Mouse (Mus musculus): Measurements from ENCODE around the gene Blvrb. TPM values are rescaled to one million over a fixed set of nuclear protein-coding genes. Genes with fewer than 3 reads are reported as not detected.
A peak's percentile ranks its signal among the peaks of the same experiment; 100 is the strongest.

Blvrb gene
- polyA plus RNA-seq, 1 experiment from 2014 or later: 58.8 TPM

- WGBS: 69% methylated on average over 11 of the region's 11 CpGs
- no peak overlapping the region for H3K9ac ChIP-seq
- H3K4me1 ChIP-seq: no peaks in the 10 kb centered on the region
- no peaks in the 10 kb centered on the region for H3K9me3 ChIP-seq
- no peak overlapping the region for H3K4me3 ChIP-seq
- H3K4me2 ChIP-seq: no peak overlapping the region
- no peak for ATAC-seq (ENCODE audit: borderline replicate concordance, extremely low read depth, low FRiP score, low TSS enrichment)
- H3K27ac ChIP-seq: no peak overlapping the region
- H3K27me3 ChIP-seq: no peaks in the 10 kb centered on the region
- H3K36me3 ChIP-seq: no peaks in the 10 kb centered on the region
Observed at GRCm38 (mm10) chr7:27428002-27428401, 19.8 kb upstream of the Blvrb start.

DNA sequence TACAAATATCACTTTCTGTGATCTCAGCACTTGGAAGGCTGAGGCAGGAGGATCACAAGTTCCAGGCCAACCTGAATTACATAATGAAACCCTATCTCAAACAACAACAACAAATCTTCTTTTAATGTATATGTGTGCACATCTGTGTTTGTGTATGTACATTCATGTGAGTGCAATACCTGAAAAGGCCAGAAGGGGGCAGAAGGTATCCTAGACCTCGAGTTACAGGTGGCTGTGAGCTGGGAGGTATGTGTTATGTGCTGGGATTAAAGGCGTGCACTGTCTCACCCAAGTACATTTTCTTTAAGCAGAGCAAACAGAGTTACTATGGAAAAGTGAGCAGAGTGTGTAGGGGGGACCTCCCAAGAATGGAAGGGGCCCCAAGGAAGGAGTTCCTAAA lies 18.6 kb upstream of the Blvrb start:
- H3K36me3 ChIP-seq: no peaks in the 10 kb centered on the region
- no peak for ATAC-seq (ENCODE audit: borderline replicate concordance, extremely low read depth, low FRiP score, low TSS enrichment)
- H3K9me3 ChIP-seq: no peaks in the 10 kb centered on the region
- 61% methylated on average over 2 of the region's 2 CpGs for WGBS
- no peak overlapping the region for H3K9ac ChIP-seq
- no peak overlapping the region for H3K27ac ChIP-seq
- H3K4me2 ChIP-seq: no peak overlapping the region
- no peak overlapping the region for H3K4me3 ChIP-seq
- H3K4me1 ChIP-seq: no peaks in the 10 kb centered on the region
- peaks cover 9% of the 10 kb centered on the region for H3K27me3 ChIP-seq

GRCm38 (mm10) chr7:27433349-27433748 lies 14.4 kb upstream of the Blvrb start:
- H3K4me2 ChIP-seq: no peak overlapping the region
- H3K27ac ChIP-seq: no peak overlapping the region
- ATAC-seq (ENCODE audit: borderline replicate concordance, extremely low read depth, low FRiP score, low TSS enrichment): no peak
- peaks cover 24% of the 10 kb centered on the region for H3K27me3 ChIP-seq
- WGBS: 20% methylated on average over 10 of the region's 10 CpGs
- no peak overlapping the region for H3K9ac ChIP-seq
- H3K4me1 ChIP-seq: no peaks in the 10 kb centered on the region
- H3K36me3 ChIP-seq: no peaks in the 10 kb centered on the region
- no peak overlapping the region for H3K4me3 ChIP-seq
- no peaks in the 10 kb centered on the region for H3K9me3 ChIP-seq

GRCm38 (mm10) chr7:27433794-27434193 lies 14.0 kb upstream of the Blvrb start:
- Histone ChIP-seq H3K36me3 (no peaks in the 10 kb centered on the region), H3K9me3 (no peaks in the 10 kb centered on the region), H3K4me1 (no peaks in the 10 kb centered on the region), H3K9ac (no peak overlapping the region), H3K27me3 (peaks cover 24% of the 10 kb centered on the region), H3K4me3 (no peak overlapping the region), H3K4me2 (no peak overlapping the region), H3K27ac (no peak overlapping the region)
- peak; percentile 23; the same call in 1 of the 2 replicates for ATAC-seq (ENCODE audit: borderline replicate concordance, extremely low read depth, low FRiP score, low TSS enrichment)
- 15% methylated on average over 10 of the region's 10 CpGs for WGBS

DNA sequence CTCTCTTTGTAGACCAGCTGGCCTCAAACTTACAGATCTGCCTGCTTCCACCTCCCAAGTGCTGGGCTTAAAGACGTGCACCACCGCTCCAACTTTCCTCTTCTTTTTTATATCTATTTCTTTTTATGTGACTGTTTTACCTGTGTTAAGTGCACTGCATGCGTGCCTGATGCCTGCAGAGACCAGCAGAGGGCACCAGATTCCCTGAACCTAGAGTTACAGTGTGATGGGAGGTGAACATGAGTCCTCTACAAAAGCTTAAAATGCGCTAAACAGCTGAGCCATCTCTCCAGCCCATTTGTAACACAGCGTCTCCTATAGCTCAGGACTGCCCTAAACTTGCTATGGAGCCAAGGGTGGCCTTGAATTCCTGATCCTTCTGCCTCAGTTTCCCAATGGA lies 10.2 kb upstream of the Blvrb start:
- Histone ChIP-seq H3K4me1 (no peaks in the 10 kb centered on the region), H3K9me3 (no peaks in the 10 kb centered on the region), H3K27me3 (peaks cover 24% of the 10 kb centered on the region), H3K27ac (no peak overlapping the region), H3K9ac (no peak overlapping the region), H3K36me3 (no peaks in the 10 kb centered on the region), H3K4me2 (no peak overlapping the region), H3K4me3 (no peak overlapping the region)
- 59% methylated on average over 5 of the region's 5 CpGs for WGBS
- ATAC-seq (ENCODE audit: borderline replicate concordance, extremely low read depth, low FRiP score, low TSS enrichment): no peak

GRCm38 (mm10) chr7:27440014-27440413 lies 7.8 kb upstream of the Blvrb start:
- no peak for ATAC-seq (ENCODE audit: borderline replicate concordance, extremely low read depth, low FRiP score, low TSS enrichment)
- WGBS: 72% methylated on average over 4 of the region's 4 CpGs
- Histone ChIP-seq H3K4me3 (no peak overlapping the region), H3K27me3 (peaks cover 18% of the 10 kb centered on the region; the same call in 1 of the 2 replicates), H3K4me1 (no peaks in the 10 kb centered on the region), H3K4me2 (no peak overlapping the region), H3K27ac (no peak overlapping the region), H3K9ac (no peak overlapping the region), H3K9me3 (no peaks in the 10 kb centered on the region), H3K36me3 (no peaks in the 10 kb centered on the region)

GRCm38 (mm10) chr7:27446051-27446450 lies 1.7 kb upstream of the Blvrb start:
- ATAC-seq (ENCODE audit: borderline replicate concordance, extremely low read depth, low FRiP score, low TSS enrichment): no peak
- Histone ChIP-seq H3K9ac (peak overlapping the region; percentile 48), H3K36me3 (no peaks in the 10 kb centered on the region), H3K4me3 (peak overlapping the region; percentile 50), H3K27ac (no peak overlapping the region), H3K27me3 (peaks cover 33% of the 10 kb centered on the region), H3K9me3 (no peaks in the 10 kb centered on the region), H3K4me2 (peak overlapping the region; percentile 99), H3K4me1 (peaks cover 22% of the 10 kb centered on the region)
- 7% methylated on average over 15 of the region's 18 CpGs for WGBS

DNA sequence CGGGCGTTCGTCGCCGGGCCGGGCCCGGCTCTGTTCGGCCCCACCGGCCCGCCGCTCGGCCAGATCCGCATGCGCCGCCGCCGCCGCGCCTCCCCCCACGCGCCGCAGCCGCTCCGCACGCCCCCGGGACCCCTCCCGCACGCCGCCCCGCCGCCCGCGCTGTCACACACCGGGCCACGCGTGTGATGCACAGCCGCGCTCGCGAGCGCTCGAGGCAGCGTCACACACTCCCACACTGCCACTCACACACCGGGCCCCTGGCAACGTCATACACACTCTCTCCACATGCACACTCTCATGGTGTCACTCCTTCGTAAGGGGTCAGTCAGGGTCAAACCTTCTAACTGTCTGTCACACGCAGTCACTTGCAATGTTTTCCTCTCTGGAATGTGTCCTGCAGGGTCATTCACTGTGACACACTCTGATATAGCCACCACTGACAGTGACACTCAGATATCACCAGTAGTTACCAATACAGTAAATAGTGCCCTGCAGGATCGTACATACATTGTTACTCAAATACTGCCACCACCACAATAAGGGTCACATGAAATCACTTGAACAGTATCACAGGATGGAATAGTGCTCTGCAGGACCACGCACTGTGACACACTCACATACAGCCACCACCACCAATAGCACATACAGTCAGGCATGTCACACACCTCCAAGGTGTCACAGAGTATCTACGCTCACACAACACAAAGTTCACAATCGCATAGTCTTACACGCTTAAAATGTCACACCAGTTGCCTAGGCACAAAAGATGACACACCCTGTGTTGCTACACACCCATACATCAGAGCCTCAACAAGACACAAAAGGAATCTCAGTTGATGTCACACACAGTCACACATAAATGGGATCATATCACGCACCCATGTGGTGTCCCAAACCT lies 1.0 kb upstream of the Blvrb start:
- peaks cover 33% of the 10 kb centered on the region for H3K27me3 ChIP-seq
- peaks cover 22% of the 10 kb centered on the region for H3K4me1 ChIP-seq
- no peaks in the 10 kb centered on the region for H3K9me3 ChIP-seq
- H3K36me3 ChIP-seq: no peaks in the 10 kb centered on the region
- peak overlapping the region; percentile 48 for H3K9ac ChIP-seq
- H3K4me2 ChIP-seq: peak overlapping the region; percentile 99
- no peak overlapping the region for H3K27ac ChIP-seq
- WGBS: 11% methylated on average over 37 of the region's 53 CpGs
- ATAC-seq (ENCODE audit: borderline replicate concordance, extremely low read depth, low FRiP score, low TSS enrichment): peak; percentile 5; the same call in 1 of the 2 replicates
- H3K4me3 ChIP-seq: peak overlapping the region; percentile 55

GRCm38 (mm10) chr7:27448421-27449206 lies 836 bp downstream of the Blvrb start:
- H3K9ac ChIP-seq: peak overlapping the region; percentile 58
- H3K27ac ChIP-seq: peak overlapping the region; percentile 8
- H3K4me3 ChIP-seq: peak overlapping the region; percentile 55
- H3K36me3 ChIP-seq: no peaks in the 10 kb centered on the region
- no peak; the same call in 1 of the 2 replicates for ATAC-seq (ENCODE audit: borderline replicate concordance, extremely low read depth, low FRiP score, low TSS enrichment)
- H3K27me3 ChIP-seq: peaks cover 33% of the 10 kb centered on the region
- H3K9me3 ChIP-seq: no peaks in the 10 kb centered on the region
- peaks cover 22% of the 10 kb centered on the region for H3K4me1 ChIP-seq
- WGBS: 52% methylated on average over 15 of the region's 15 CpGs
- peak overlapping the region; percentile 99 for H3K4me2 ChIP-seq

- H3K4me3 ChIP-seq: no peak overlapping the region
- 67% methylated on average over 10 of the region's 10 CpGs for WGBS
- ATAC-seq (ENCODE audit: borderline replicate concordance, extremely low read depth, low FRiP score, low TSS enrichment): no peak
- peaks cover 29% of the 10 kb centered on the region for H3K27me3 ChIP-seq
- 0 out of 2 replicates have a peak overlapping the region, but pooled peaks have one; percentile 99 for H3K4me2 ChIP-seq
- no peak overlapping the region for H3K27ac ChIP-seq
- no peak overlapping the region for H3K9ac ChIP-seq
- no peaks in the 10 kb centered on the region for H3K36me3 ChIP-seq
- peaks cover 22% of the 10 kb centered on the region for H3K4me1 ChIP-seq
- no peaks in the 10 kb centered on the region for H3K9me3 ChIP-seq
Observed at GRCm38 (mm10) chr7:27449256-27449862, 1.6 kb downstream of the Blvrb start.

GRCm38 (mm10) chr7:27451359-27451758 lies 3.6 kb downstream of the Blvrb start:
- Histone ChIP-seq H3K27ac (no peak overlapping the region), H3K4me3 (no peak overlapping the region), H3K9me3 (no peaks in the 10 kb centered on the region), H3K4me1 (peaks cover 18% of the 10 kb centered on the region), H3K27me3 (peaks cover 9% of the 10 kb centered on the region), H3K9ac (no peak overlapping the region), H3K4me2 (no peak overlapping the region), H3K36me3 (no peaks in the 10 kb centered on the region)
- WGBS: 87% methylated on average over 2 of the region's 2 CpGs
- ATAC-seq (ENCODE audit: borderline replicate concordance, extremely low read depth, low FRiP score, low TSS enrichment): no peak
